Mouse (Mus musculus) layer of hippocampus, postnatal 25 days (tissue): ENCODE measurements around the gene Col8a2. TPM values are rescaled to one million over a fixed set of nuclear protein-coding genes. Genes with fewer than 3 reads are reported as not detected.

Experiments
- DNase-seq, 2 experiments: peaks; one replicate each; pipeline ENCODE4 v3.0.0; 2022; ENCODE audit warnings: mixed read lengths in 2 of 2, low spot score in 1 of 2; ENCODE audit errors: extremely low spot score in 1 of 2
- total RNA-seq, 2 experiments: library from RNA; stranded (reverse); gene quantifications; 2 replicates each; pipeline ENCODE4 v1.2.3; 2021

The Col8a2 gene
- total RNA-seq, 2 experiments from 2014 or later = 1.2 to 1.5 TPM

GRCm38 (mm10) chr4:126324861-126325260, 38.3 kb downstream of the Col8a2 start:
- no peak for DNase-seq

GRCm38 (mm10) chr4:126325281-126325861, 38.8 kb downstream of the Col8a2 start, which contains the start of gene Tekt2:
Tekt2 (minus strand) TSS chr4:126325688.
- DNase-seq = no peak

GRCm38 (mm10) chr4:126326036-126326435, 39.4 kb downstream of the Col8a2 start:
- no peak for DNase-seq

- no peak for DNase-seq
Measured at GRCm38 (mm10) chr4:126330295-126330694, 43.7 kb downstream of the Col8a2 start.

GRCm38 (mm10) chr4:126331751-126332150, 45.2 kb downstream of the Col8a2 start:
- DNase-seq = no peak

- DNase-seq = no peak
Measured at GRCm38 (mm10) chr4:126332358-126332757, 45.8 kb downstream of the Col8a2 start.

GRCm38 (mm10) chr4:126339461-126339860, 52.9 kb downstream of the Col8a2 start:
- no peak for DNase-seq

GRCm38 (mm10) chr4:126343451-126343850, 56.9 kb downstream of the Col8a2 start:
- DNase-seq = no peak

- DNase-seq = no peak
Measured at GRCm38 (mm10) chr4:126360069-126360468, 73.5 kb downstream of the Col8a2 start.

Other genes with a start within 250 kb of the Col8a2 start
- gene Mrps15, start 239.9 kb upstream of the Col8a2 start, total RNA-seq = 10 to 100 TPM; 44.7 to 49.7 TPM
- gene Oscp1, start 228.2 kb upstream of the Col8a2 start, total RNA-seq = 10 to 100 TPM; 47.4 to 49.7 TPM
- gene Lsm10, start 190.2 kb upstream of the Col8a2 start, total RNA-seq = 10 to 100 TPM; 14.7 to 17.6 TPM
- 10 to 100 TPM; 23.7 to 26.1 TPM for gene Stk40, start 182.8 kb upstream of the Col8a2 start, total RNA-seq
- 1 to 10 TPM; 2.8 to 3.1 TPM for gene Eva1b, start 139.0 kb upstream of the Col8a2 start, total RNA-seq
- 1 to 10 TPM in 1 of 2 experiments, under 1 TPM in 1; 0.62 to 1.0 TPM for gene Sh3d21, start 123.3 kb upstream of the Col8a2 start, total RNA-seq
- gene Thrap3, start 84.0 kb upstream of the Col8a2 start, total RNA-seq = 100 to 1,000 TPM; 133 to 154 TPM
- gene Map7d1, start 30.4 kb upstream of the Col8a2 start, total RNA-seq = 100 to 1,000 TPM; 242 to 265 TPM
- gene Trappc3, start 24.5 kb upstream of the Col8a2 start, total RNA-seq = 10 to 100 TPM; 84.7 to 84.9 TPM
- 10 to 100 TPM; 29.1 to 31.3 TPM for gene Adprhl2, start 34.9 kb downstream of the Col8a2 start, total RNA-seq
- 1 to 10 TPM in 1 of 2 experiments, under 1 TPM in 1; 0.94 to 2.0 TPM for gene Tekt2, start 38.9 kb downstream of the Col8a2 start, total RNA-seq
- 10 to 100 TPM; 32.7 to 42.4 TPM for gene Ago3, start 142.8 kb downstream of the Col8a2 start, total RNA-seq
- 10 to 100 TPM; 58.5 to 76.4 TPM for gene Ago1, start 181.8 kb downstream of the Col8a2 start, total RNA-seq
- 1 to 10 TPM; 6.9 to 7.4 TPM for gene Ago4, start 246.7 kb downstream of the Col8a2 start, total RNA-seq